Mouse (Mus musculus): ENCODE measurements around the gene Kcnj14.

DNA sequence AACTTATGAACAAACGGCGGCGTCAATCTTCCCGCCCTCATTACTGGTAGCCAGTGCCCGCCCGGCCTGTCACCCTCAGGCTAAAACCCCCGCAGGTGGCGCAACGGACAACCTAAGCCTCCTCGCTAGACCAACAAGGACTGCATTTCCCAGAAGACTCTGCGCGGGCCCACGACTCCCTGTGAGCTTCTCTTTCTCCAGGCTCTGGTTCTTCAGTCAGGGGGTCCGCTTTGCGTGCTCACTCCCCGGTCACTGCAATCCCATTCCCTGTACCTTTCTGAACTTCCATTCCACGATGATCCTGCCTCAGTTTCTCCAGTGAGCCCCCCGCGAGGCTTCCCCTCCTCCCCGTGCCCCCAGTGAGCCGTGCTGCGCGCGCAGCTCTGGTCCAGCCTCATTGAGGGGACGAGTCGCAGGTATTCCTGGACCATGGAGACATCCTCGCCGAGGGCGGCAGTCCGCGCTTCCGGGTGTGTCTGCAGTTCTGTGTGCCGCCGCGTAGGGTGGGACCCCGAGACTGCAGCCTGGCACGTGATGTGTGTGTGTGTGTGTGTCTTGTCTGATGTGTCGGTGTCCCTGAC is 41.0 kb downstream of the Kcnj14 start, which contains the start of gene Lmtk3:
- TF ChIP-seq CTCF (conservative IDR thresholded peaks at IDR 0.05 in 1 of 2, IDR thresholded peaks at IDR 0.05 in 1 of 2; ENCODE audit: low read depth in 2 of 2, low read length in 2 of 2) (peak in 1 of 2 experiments; percentile 55; a peak in 2 of 4 replicates), E2F4 (IDR thresholded peaks at IDR 0.05; ENCODE audit: insufficient replicate concordance, low read depth, low read length) (no peak)
